Comparison of ENCODE assay signal across 8 mouse cellular contexts in genomic region chr11:103362054-103362432, GRCm38 (mm10). TPM values are rescaled to one million over a fixed set of nuclear protein-coding genes. Genes with fewer than 3 reads are reported as not detected.
A peak's percentile ranks its signal among the peaks of the same experiment; 100 is the strongest.
DNase-seq lines count a peak whose midpoint lies in the region; ATAC-seq and TF ChIP-seq lines count a peak whose summit lies in the region.

No protein-coding gene starts in this region.

- peak overlapping the region; percentile 60; the same call in 1 of the 2 replicates for H3K4me2 ChIP-seq in hindbrain, embryonic 12.5 days (replicated peaks)
- peak overlapping the region; percentile 88 for H3K4me2 ChIP-seq in liver, postnatal 0 days (ENCODE audit: low read depth, low read length)
- H3K4me2 ChIP-seq in neural tube, embryonic 14.5 days (ENCODE audit: low read depth, low read length), result peak overlapping the region; percentile 46; the same call in 1 of the 2 replicates

- no peak for TF ChIP-seq CTCF in cortical plate, adult 2 months (IDR thresholded peaks at IDR 0.05; ENCODE audit: extremely low read depth, insufficient read depth, low read length)
- TF ChIP-seq CTCF in liver, postnatal 0 days (IDR thresholded peaks at IDR 0.05; ENCODE audit: low read depth), result no peak

- 0% methylated on average over 13 of the region's 13 CpGs for WGBS in hindbrain, embryonic 12.5 days
- 5% methylated on average over 13 of the region's 13 CpGs for WGBS in liver, postnatal 0 days (ENCODE audit: insufficient replicate concordance)
- WGBS in neural tube, embryonic 14.5 days, result 1% methylated on average over 13 of the region's 13 CpGs

- no peak for TF ChIP-seq EP300 in liver, postnatal 0 days (IDR thresholded peaks at IDR 0.05; ENCODE audit: low read depth)

- no peaks in the 10 kb centered on the region for H3K9me3 ChIP-seq in hindbrain, embryonic 12.5 days (replicated peaks)
- no peaks in the 10 kb centered on the region for H3K9me3 ChIP-seq in liver, postnatal 0 days (ENCODE audit: low read length)
- no peaks in the 10 kb centered on the region for H3K9me3 ChIP-seq in neural tube, embryonic 14.5 days (ENCODE audit: control insufficient read depth, low read length)

- H3K9ac ChIP-seq in hindbrain, embryonic 12.5 days, result no peak overlapping the region
- peak overlapping the region; percentile 58 for H3K9ac ChIP-seq in liver, postnatal 0 days (replicated peaks)
- no peak overlapping the region; the same call in 1 of the 2 replicates for H3K9ac ChIP-seq in neural tube, embryonic 14.5 days (replicated peaks; ENCODE audit: low read depth, low read length)

- peak; percentile 39 for DNase-seq in cerebellum, adult 9-11 months
- no peak for DNase-seq in cerebellum, postnatal 25 days
- DNase-seq in liver, postnatal 0 days, result no peak
- no peak for DNase-seq in ovary, postnatal 14 days (ENCODE audit: low spot score)

- peak overlapping the region; percentile 53 for H3K4me3 ChIP-seq in cortical plate, adult 2 months (ENCODE audit: insufficient read depth, low read length)
- H3K4me3 ChIP-seq in hindbrain, embryonic 12.5 days, result 0 out of 2 replicates have a peak overlapping the region, but pooled peaks have one; percentile 5
- H3K4me3 ChIP-seq in liver, postnatal 0 days (ENCODE audit: low read depth, low read length), result peak overlapping the region; percentile 53
- H3K4me3 ChIP-seq in neural tube, embryonic 14.5 days (ENCODE audit: low read depth, low read length), result peak overlapping the region; percentile 26; the same call in 1 of the 2 replicates

- no peak for ATAC-seq in hindbrain, embryonic 12.5 days (ENCODE audit: low FRiP score)
- ATAC-seq in liver, postnatal 0 days, result no peak
- no peak for ATAC-seq in neural tube, embryonic 14.5 days (ENCODE audit: low read depth)
- ATAC-seq in cerebellum, adult (ENCODE audit: insufficient number of reproducible peaks, low FRiP score, low TSS enrichment), result no peak

- TF ChIP-seq POLR2A in cortical plate, adult 2 months (IDR thresholded peaks at IDR 0.05; ENCODE audit: extremely low read depth, insufficient read depth, low read length), result no peak

- peaks cover 91% of the 10 kb centered on the region for H3K27me3 ChIP-seq in hindbrain, embryonic 12.5 days
- peaks cover 43% of the 10 kb centered on the region for H3K27me3 ChIP-seq in liver, postnatal 0 days (ENCODE audit: insufficient read depth, low read length)
- peaks cover 47% of the 10 kb centered on the region for H3K27me3 ChIP-seq in neural tube, embryonic 14.5 days (ENCODE audit: control insufficient read depth, insufficient read depth, low read length)

- no peaks in the 10 kb centered on the region; the same call in 1 of the 2 replicates for H3K4me1 ChIP-seq in cortical plate, adult 2 months (ENCODE audit: control insufficient read depth, insufficient read depth, low read length)
- H3K4me1 ChIP-seq in hindbrain, embryonic 12.5 days, result peaks cover 36% of the 10 kb centered on the region
- peaks cover 35% of the 10 kb centered on the region for H3K4me1 ChIP-seq in liver, postnatal 0 days (ENCODE audit: insufficient read depth)
- peaks cover 12% of the 10 kb centered on the region for H3K4me1 ChIP-seq in neural tube, embryonic 14.5 days (ENCODE audit: control insufficient read depth, insufficient read depth, low read length)

- H3K27ac ChIP-seq in cortical plate, adult 2 months (ENCODE audit: insufficient read depth, low read length), result peak overlapping the region; percentile 49; the same call in 1 of the 2 replicates
- no peak overlapping the region for H3K27ac ChIP-seq in hindbrain, embryonic 12.5 days
- H3K27ac ChIP-seq in liver, postnatal 0 days (ENCODE audit: low read depth), result peak overlapping the region; percentile 74; the same call in 1 of the 2 replicates
- H3K27ac ChIP-seq in neural tube, embryonic 14.5 days (ENCODE audit: low read depth, low read length), result no peak overlapping the region

- H3K36me3 ChIP-seq in hindbrain, embryonic 12.5 days, result peaks cover 15% of the 10 kb centered on the region
- peaks cover under 1% of the 10 kb centered on the region for H3K36me3 ChIP-seq in liver, postnatal 0 days (replicated peaks; ENCODE audit: insufficient read depth, low read length)
- no peaks in the 10 kb centered on the region for H3K36me3 ChIP-seq in neural tube, embryonic 14.5 days (ENCODE audit: control insufficient read depth, insufficient read depth, low read length)

RNA-seq across cellular contexts. Expression of gene Arhgap27, which starts 1.4 kb away (rescaled TPM):
- 11.8 and 13.2 TPM in 2 replicates for polyA plus RNA-seq in cortical plate, adult 2 months (2012; rRNA removed)
- 5.2 and 5.9 TPM in 2 replicates for polyA plus RNA-seq in hindbrain, embryonic 12.5 days (2016; fragmentation: Nextera tagmentation; extraction: Ambion mirVana)
- polyA plus RNA-seq in liver, postnatal 0 days (2015; fragmentation: Nextera tagmentation; extraction: Ambion mirVana), result 3.2 and 3.3 TPM in 2 replicates
- polyA plus RNA-seq in neural tube, embryonic 14.5 days (2014; fragmentation: Nextera tagmentation; extraction: Ambion mirVana), result 3.9 and 4.1 TPM in 2 replicates

RNA-seq across cellular contexts. Expression of gene Plekhm1, which starts 50.4 kb away (rescaled TPM):
- 16.0 and 16.5 TPM in 2 replicates for polyA plus RNA-seq in cortical plate, adult 2 months (2012; rRNA removed)
- 11.5 and 12.1 TPM in 2 replicates for polyA plus RNA-seq in hindbrain, embryonic 12.5 days (2016; fragmentation: Nextera tagmentation; extraction: Ambion mirVana)
- 2.1 and 2.3 TPM in 2 replicates for polyA plus RNA-seq in liver, postnatal 0 days (2015; fragmentation: Nextera tagmentation; extraction: Ambion mirVana)
- 9.5 and 11.1 TPM in 2 replicates for polyA plus RNA-seq in neural tube, embryonic 14.5 days (2014; fragmentation: Nextera tagmentation; extraction: Ambion mirVana)

Comparison
In these comparisons a context has a peak if more than half of its experiments do, and no peak if none do; other contexts are left out.
1. H3K27ac ChIP-seq: peak in cortical plate, adult 2 months (single experiment) and liver, postnatal 0 days (single experiment); none in hindbrain, embryonic 12.5 days (single experiment) and neural tube, embryonic 14.5 days (single experiment).
2. Peak in every context shown above with its lines, with median percentiles within 50 percentile points of each other: H3K4me3 ChIP-seq and H3K4me2 ChIP-seq.